14 mouse cellular contexts compared by ENCODE assay signal in genomic region chr11:115462243-115462891, GRCm38 (mm10). TPM values are rescaled to one million over a fixed set of nuclear protein-coding genes. Genes with fewer than 3 reads are reported as not detected.
DNase-seq lines count a peak whose midpoint lies in the region; ATAC-seq lines count a peak whose summit lies in the region.
"Had no signal": no experiment of that assay in that cellular context is flagged by ENCODE, and none has a peak within 500 bp of the region (broad histone marks: within the 10 kb centered on the region; RNA-seq: fewer than 3 reads in every experiment).

Gene Slc16a5, plus strand, starts transcription at chr11:115462474.

- H3K4me2 ChIP-seq in liver, embryonic 15.5 days, result no peak within 1 kb of the TSS
- H3K4me2 ChIP-seq in liver, embryonic 11.5 days, result no peak within 1 kb of the TSS

- H3K27me3 ChIP-seq in liver, embryonic 15.5 days, result peaks cover 23% of the 10 kb centered on the region; the same call in 1 of the 2 replicates
- peaks cover 10% of the 10 kb centered on the region; the same call in 1 of the 2 replicates for H3K27me3 ChIP-seq in liver, embryonic 11.5 days (replicated peaks; ENCODE audit: control insufficient read depth, insufficient read depth, low read length)

- H3K9me3 ChIP-seq in liver, embryonic 15.5 days (replicated peaks), result no peaks in the 10 kb centered on the region
- no peaks in the 10 kb centered on the region for H3K9me3 ChIP-seq in liver, embryonic 11.5 days (ENCODE audit: control insufficient read depth, low read length)
- H3K9me3 ChIP-seq: G1E had no signal

- intact Hi-C loops in left cerebral cortex, postnatal 14 days (cut with DNase I), result no loop called here

- H3K4me3 ChIP-seq in liver, embryonic 15.5 days (replicated peaks), result no peak within 1 kb of the TSS
- no peak within 1 kb of the TSS for H3K4me3 ChIP-seq in liver, embryonic 11.5 days (ENCODE audit: low read depth, low read length)
- H3K4me3 ChIP-seq: erythroblast, embryonic 14.5 days; left cerebral cortex, adult 2 months had no signal

- no peaks in the 10 kb centered on the region; the same call in 1 of the 2 replicates for H3K4me1 ChIP-seq in liver, embryonic 15.5 days (replicated peaks)
- peaks cover 3% of the 10 kb centered on the region; the same call in 1 of the 2 replicates for H3K4me1 ChIP-seq in liver, embryonic 11.5 days (replicated peaks; ENCODE audit: control insufficient read depth, insufficient read depth, low read length)

- no peak within 1 kb of the TSS for H3K9ac ChIP-seq in liver, embryonic 15.5 days
- no peak within 1 kb of the TSS for H3K9ac ChIP-seq in liver, embryonic 11.5 days (ENCODE audit: low read depth, low read length)

- no peak within 1 kb of the TSS for H3K27ac ChIP-seq in liver, embryonic 15.5 days (replicated peaks)
- H3K27ac ChIP-seq in liver, embryonic 11.5 days (ENCODE audit: low read depth, low read length), result no peak within 1 kb of the TSS
- H3K27ac ChIP-seq: left cerebral cortex, adult 2 months had no signal

- H3K36me3 ChIP-seq in liver, embryonic 15.5 days (replicated peaks), result no peaks in the 10 kb centered on the region
- no peaks in the 10 kb centered on the region for H3K36me3 ChIP-seq in liver, embryonic 11.5 days (ENCODE audit: control insufficient read depth, insufficient read depth, low read length)
- H3K36me3 ChIP-seq: G1E had no signal

- DNase-seq in liver, embryonic 11.5 days (ENCODE audit: low spot score), result no peak
- DNase-seq in kidney, postnatal 10 days, result peak; percentile 61
- DNase-seq in thymus, postnatal 0 days (ENCODE audit: low spot score), result peak; percentile 78
- no peak for DNase-seq in left cerebral cortex, postnatal 14 days (ENCODE audit: low spot score in 2 of 2)
- no peak for DNase-seq in B cell, adult 2 months
- DNase-seq: adrenal gland, adult 2 months; cerebellum, adult 2 months had no signal

- 51% methylated on average over 16 of the region's 16 CpGs for WGBS in liver, embryonic 15.5 days (ENCODE audit: insufficient replicate concordance)
- WGBS in liver, embryonic 11.5 days, result 64% methylated on average over 16 of the region's 16 CpGs

- ATAC-seq in liver, embryonic 15.5 days (ENCODE audit: insufficient read depth), result peak; percentile 16; the same call in 1 of the 2 replicates
- ATAC-seq in liver, embryonic 11.5 days (replicated peaks; ENCODE audit: low FRiP score), result no peak
- ATAC-seq in inflammation-experienced regulatory T-cells, adult 6 months, result peak; percentile 23
- ATAC-seq: hindbrain, embryonic 16.5 days had no signal

RNA-seq across cellular contexts. Expression of gene Slc16a5, which starts in this region (rescaled TPM):
- polyA plus RNA-seq in liver, embryonic 15.5 days (2015; fragmentation: Nextera tagmentation; extraction: Ambion mirVana), result 0.08 and 0.15 TPM in 2 replicates
- not detected in 2 replicates for polyA plus RNA-seq in liver, embryonic 11.5 days (2014; fragmentation: Nextera tagmentation; extraction: Ambion mirVana)
- 1 to 10 TPM; 1.1 to 3.5 (median 2.8) TPM for polyA plus RNA-seq in inflammation-experienced regulatory T-cells, adult 6 months (2017; shearing (Covaris generic))
- polyA plus RNA-seq in thymus, postnatal 0 days (2015; fragmentation: Nextera tagmentation; extraction: Ambion mirVana), result 206 and 207 TPM in 2 replicates
- under 1 TPM in 1 of 2 experiments, not detected in 1; 0.15 TPM for total RNA-seq in left cerebral cortex, postnatal 14 days (2021)
- total RNA-seq: gastrocnemius, postnatal 4 days; left cerebral cortex, adult 2 months had no signal
- polyA plus RNA-seq: adrenal gland, adult 2 months; erythroblast, embryonic 14.5 days; G1E had no signal

Comparison
In these comparisons a context has a peak if more than half of its experiments do, and no peak if none do; other contexts are left out.
1. RNA of gene Slc16a5 (polyA plus RNA-seq): 206 to 207 TPM in thymus, postnatal 0 days; 1.1 to 3.5 TPM in inflammation-experienced regulatory T-cells, adult 6 months, 0.08 to 0.15 TPM in liver, embryonic 15.5 days and not detected in liver, embryonic 11.5 days; every median in the first group is over 10 times any median in the second.
2. Peak in ATAC-seq in liver, embryonic 15.5 days; RNA of the gene not detected or under 1 TPM.
3. DNase-seq: peak in kidney, postnatal 10 days (single experiment) and thymus, postnatal 0 days (single experiment); none in liver, embryonic 11.5 days (single experiment), left cerebral cortex, postnatal 14 days (0 of 2) and B cell, adult 2 months (0 of 2).